9 mouse cellular contexts compared by ENCODE assay signal in genomic region chr5:140095203-140095602, GRCm38 (mm10).
A peak's percentile ranks its signal among the peaks of the same experiment; 100 is the strongest.
DNase-seq lines count a peak whose midpoint lies in the region; ATAC-seq and TF ChIP-seq lines count a peak whose summit lies in the region.
"Had no signal": no experiment of that assay in that cellular context is flagged by ENCODE, and none has a peak within 500 bp of the region (broad histone marks: within the 10 kb centered on the region; RNA-seq: fewer than 3 reads in every experiment).

No protein-coding gene starts in this region.

- H3K9ac ChIP-seq in forebrain, embryonic 13.5 days = no peak overlapping the region
- H3K9ac ChIP-seq in midbrain, postnatal 0 days (replicated peaks; ENCODE audit: low read length, poor library complexity, severe bottlenecking) = no peak overlapping the region
- no peak overlapping the region for H3K9ac ChIP-seq in heart, embryonic 11.5 days (ENCODE audit: low read depth, low read length)
- H3K9ac ChIP-seq: liver, embryonic 15.5 days had no signal

- peaks cover 84% of the 10 kb centered on the region for H3K4me1 ChIP-seq in forebrain, embryonic 13.5 days
- no peaks in the 10 kb centered on the region for H3K4me1 ChIP-seq in midbrain, postnatal 0 days (ENCODE audit: insufficient read depth, low read length)
- no peaks in the 10 kb centered on the region for H3K4me1 ChIP-seq in heart, embryonic 11.5 days (ENCODE audit: control insufficient read depth, insufficient read depth, low read length)
- H3K4me1 ChIP-seq: liver, embryonic 15.5 days had no signal

- no peaks in the 10 kb centered on the region for H3K36me3 ChIP-seq in forebrain, embryonic 13.5 days (ENCODE audit: poor library complexity, severe bottlenecking)
- no peaks in the 10 kb centered on the region for H3K36me3 ChIP-seq in midbrain, postnatal 0 days (ENCODE audit: insufficient read depth, low read length)
- no peaks in the 10 kb centered on the region for H3K36me3 ChIP-seq in heart, embryonic 11.5 days (ENCODE audit: control insufficient read depth, insufficient read depth, low read length)

- no peaks in the 10 kb centered on the region for H3K27me3 ChIP-seq in forebrain, embryonic 13.5 days
- no peaks in the 10 kb centered on the region for H3K27me3 ChIP-seq in midbrain, postnatal 0 days (ENCODE audit: insufficient read depth, low read length)
- no peaks in the 10 kb centered on the region for H3K27me3 ChIP-seq in heart, embryonic 11.5 days (ENCODE audit: control insufficient read depth, insufficient read depth, low read length)
- H3K27me3 ChIP-seq: liver, embryonic 15.5 days had no signal

- H3K27ac ChIP-seq in forebrain, embryonic 13.5 days = peak overlapping the region; percentile 82
- no peak overlapping the region for H3K27ac ChIP-seq in midbrain, postnatal 0 days (ENCODE audit: low read depth, low read length)
- H3K27ac ChIP-seq in heart, embryonic 11.5 days (ENCODE audit: low read depth, low read length) = no peak overlapping the region
- H3K27ac ChIP-seq: liver, embryonic 15.5 days had no signal

- H3K9me3 ChIP-seq in forebrain, embryonic 13.5 days (replicated peaks) = no peaks in the 10 kb centered on the region
- no peaks in the 10 kb centered on the region for H3K9me3 ChIP-seq in midbrain, postnatal 0 days (ENCODE audit: low read length)
- no peaks in the 10 kb centered on the region for H3K9me3 ChIP-seq in heart, embryonic 11.5 days (replicated peaks; ENCODE audit: control insufficient read depth, low read length)
- H3K9me3 ChIP-seq: liver, embryonic 15.5 days had no signal

- 17% methylated on average over 2 of the region's 2 CpGs for WGBS in forebrain, embryonic 13.5 days
- 14% methylated on average over 2 of the region's 2 CpGs for WGBS in midbrain, postnatal 0 days
- 70% methylated on average over 2 of the region's 2 CpGs for WGBS in heart, embryonic 11.5 days (ENCODE audit: insufficient replicate concordance)

- H3K4me3 ChIP-seq in forebrain, embryonic 13.5 days = no peak overlapping the region
- no peak overlapping the region for H3K4me3 ChIP-seq in midbrain, postnatal 0 days (ENCODE audit: low read depth, low read length)
- H3K4me3 ChIP-seq in heart, embryonic 11.5 days (ENCODE audit: low read depth, low read length) = no peak overlapping the region
- H3K4me3 ChIP-seq: liver, embryonic 15.5 days had no signal

- peak; percentile 65 to 66 for DNase-seq in frontal cortex, postnatal 10 days (ENCODE audit: low spot score in 2 of 2)
- peak; percentile 81 for DNase-seq in layer of hippocampus, adult 9-11 months
- DNase-seq in midbrain, postnatal 0 days (ENCODE audit: low spot score) = peak; percentile 89
- DNase-seq in lung, postnatal 36 days = no peak

- H3K4me2 ChIP-seq in forebrain, embryonic 13.5 days = peak overlapping the region; percentile 16; the same call in 1 of the 2 replicates
- H3K4me2 ChIP-seq in midbrain, postnatal 0 days (ENCODE audit: low read depth, low read length, poor library complexity, severe bottlenecking) = no peak overlapping the region
- no peak overlapping the region for H3K4me2 ChIP-seq in heart, embryonic 11.5 days
- H3K4me2 ChIP-seq: liver, embryonic 15.5 days had no signal

- no peak for TF ChIP-seq CTCF in midbrain, postnatal 0 days (IDR thresholded peaks at IDR 0.05)

- ATAC-seq in forebrain, embryonic 13.5 days = peak; percentile 81
- ATAC-seq in midbrain, postnatal 0 days (ENCODE audit: low FRiP score) = no peak; the same call in 1 of the 2 replicates
- ATAC-seq in inflammation-experienced regulatory T-cells, adult 6 months = no peak
- no peak for ATAC-seq in heart, embryonic 11.5 days (replicated peaks; ENCODE audit: insufficient number of reproducible peaks, low FRiP score, low TSS enrichment)
- ATAC-seq in erythroid progenitor cell, adult 5-6 weeks (replicated peaks; ENCODE audit: low FRiP score, poor library complexity, severe bottlenecking) = no peak
